Mouse (Mus musculus): ENCODE measurements at regions not wholly inside any gene's neighbourhood (a gene's known extent, or its start where the extent isn't known, plus 50 kb on each side); places are given as distances from the start of the nearest gene placed in this dataset.

- no peak for DNase-seq
Measured at GRCm38 (mm10) chr5:119366296-119366695, 304.2 kb upstream of the Tbx3 start.

GRCm38 (mm10) chr5:119370481-119370880 is 300.0 kb upstream of the Tbx3 start:
- no peak for DNase-seq

GRCm38 (mm10) chr5:119370931-119371330 is 299.5 kb upstream of the Tbx3 start:
- no peak for DNase-seq

- DNase-seq: no peak
Measured at GRCm38 (mm10) chr5:119373774-119374700, 296.4 kb upstream of the Tbx3 start.

- no peak for DNase-seq
Measured at GRCm38 (mm10) chr5:119374861-119375260, 295.6 kb upstream of the Tbx3 start.

GRCm38 (mm10) chr5:119378261-119378660 is 292.2 kb upstream of the Tbx3 start:
- no peak for DNase-seq

- no peak for DNase-seq
Measured at GRCm38 (mm10) chr5:119379915-119380432, 290.5 kb upstream of the Tbx3 start.

GRCm38 (mm10) chr5:119381495-119381894 is 289.0 kb upstream of the Tbx3 start:
- DNase-seq: no peak

GRCm38 (mm10) chr5:119385506-119385905 is 285.0 kb upstream of the Tbx3 start:
- DNase-seq: no peak

GRCm38 (mm10) chr5:119386821-119387220 is 283.6 kb upstream of the Tbx3 start:
- no peak for DNase-seq

- no peak for DNase-seq
Measured at GRCm38 (mm10) chr5:119387261-119387660, 283.2 kb upstream of the Tbx3 start.

- no peak for DNase-seq
Measured at GRCm38 (mm10) chr5:119388841-119389240, 281.6 kb upstream of the Tbx3 start.

GRCm38 (mm10) chr5:119389384-119389783 is 281.1 kb upstream of the Tbx3 start:
- no peak for DNase-seq

- peak; percentile 55 for DNase-seq
Measured at GRCm38 (mm10) chr5:119389857-119390256, 280.6 kb upstream of the Tbx3 start.

GRCm38 (mm10) chr5:119398475-119398874 is 272.0 kb upstream of the Tbx3 start:
- no peak for DNase-seq

GRCm38 (mm10) chr5:119400223-119400935 is 270.1 kb upstream of the Tbx3 start:
- no peak for DNase-seq

- DNase-seq: no peak
Measured at GRCm38 (mm10) chr5:119401915-119402314, 268.6 kb upstream of the Tbx3 start.

GRCm38 (mm10) chr5:119402651-119403050 is 267.8 kb upstream of the Tbx3 start:
- peak; percentile 32 for DNase-seq

- no peak for DNase-seq
Measured at GRCm38 (mm10) chr5:119410966-119411365, 259.5 kb upstream of the Tbx3 start.

GRCm38 (mm10) chr5:119415835-119416234 is 254.6 kb upstream of the Tbx3 start:
- no peak for DNase-seq

GRCm38 (mm10) chr5:119418486-119418885 is 252.0 kb upstream of the Tbx3 start:
- no peak for DNase-seq

- no peak for DNase-seq
Measured at GRCm38 (mm10) chr5:119427511-119428019, 242.9 kb upstream of the Tbx3 start.

GRCm38 (mm10) chr5:119431271-119431756 is 239.2 kb upstream of the Tbx3 start:
- DNase-seq: no peak
